Mouse (Mus musculus) left cerebral cortex, postnatal 36 days (tissue): ENCODE data around the gene Plxdc2. TPM values are rescaled to one million over a fixed set of nuclear protein-coding genes. Genes with fewer than 3 reads are reported as not detected.

ENCODE experiments used
- DNase-seq, 2 experiments: peaks; one replicate each; pipeline ENCODE4 v3.0.0; 2021 to 2022; ENCODE audit warnings: low spot score in 2 of 2, mixed read lengths in 1 of 2
- intact Hi-C: fragments of 180-260 bp; cut with DNase I; formaldehyde crosslinking; loops from one replicate; pipeline ENCODE4 v1.15.1; 2025
- total RNA-seq, 2 experiments: library from RNA; stranded (reverse); gene quantifications; 2 replicates each; pipeline ENCODE4 v1.2.3; 2021

Plxdc2 gene
- total RNA-seq, 2 experiments from 2014 or later: 31.5 to 33.2 TPM

DNA sequence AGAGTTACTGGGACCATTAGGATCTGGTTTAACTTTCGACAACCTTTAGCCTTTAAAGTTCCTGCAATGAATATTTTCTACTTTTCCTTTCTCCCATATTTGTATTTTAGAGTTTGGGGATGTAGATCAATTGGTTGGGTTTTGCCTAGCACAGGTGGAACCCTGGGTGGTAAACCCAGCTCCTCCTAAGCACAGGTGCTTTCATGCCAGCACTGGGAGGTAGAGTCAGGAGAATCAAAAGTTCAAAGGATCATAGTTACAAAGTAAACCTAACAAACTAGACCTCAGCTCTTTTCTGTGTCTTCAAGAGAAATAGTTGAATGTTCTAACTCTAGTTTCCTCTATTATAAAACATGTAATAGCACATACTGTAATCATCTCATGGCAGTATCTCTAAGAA, 41.9 kb downstream of the Plxdc2 start:
- intact Hi-C loops: no loop called here
- no peak for DNase-seq

DNA sequence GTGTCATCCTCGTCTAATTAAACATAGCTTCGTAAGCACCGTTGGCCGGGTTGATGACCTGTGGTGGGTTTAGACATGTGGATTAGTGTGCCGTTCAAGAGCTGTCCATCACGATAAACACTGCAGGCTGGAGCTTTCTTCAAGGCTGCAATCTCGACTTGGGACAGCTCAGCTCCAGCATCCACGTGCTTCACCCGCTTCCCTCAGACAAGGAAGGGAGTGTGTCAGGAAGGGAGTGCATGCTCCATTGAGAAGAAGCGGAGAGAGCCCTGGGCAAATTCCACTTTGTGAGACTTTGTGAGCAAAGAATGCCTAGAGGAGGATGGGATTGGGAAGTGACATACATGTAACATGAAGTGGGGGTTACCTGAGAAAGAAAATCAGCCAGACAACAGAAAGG, 42.8 kb downstream of the Plxdc2 start:
- intact Hi-C loops: no loop called here
- DNase-seq: no peak

DNA sequence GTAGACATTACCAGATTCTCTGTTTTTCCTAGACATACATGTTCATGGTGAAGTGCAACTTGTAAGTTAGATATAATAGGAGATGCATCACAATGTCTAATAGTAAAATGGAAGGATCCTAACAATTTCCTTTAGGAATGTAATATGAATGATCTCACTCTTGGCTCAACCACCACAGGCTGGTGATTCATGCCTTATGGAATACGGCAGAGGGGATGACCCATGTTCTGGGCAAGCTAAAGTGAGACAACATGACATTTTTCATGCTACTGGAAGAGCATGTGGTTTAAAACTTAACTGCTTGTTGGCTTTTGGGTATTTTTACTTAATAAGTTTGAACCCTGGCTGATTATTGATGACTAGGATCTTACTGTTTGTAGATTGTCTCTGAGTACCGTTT, 50.4 kb downstream of the Plxdc2 start:
- intact Hi-C loops: no loop called here
- no peak for DNase-seq

DNA sequence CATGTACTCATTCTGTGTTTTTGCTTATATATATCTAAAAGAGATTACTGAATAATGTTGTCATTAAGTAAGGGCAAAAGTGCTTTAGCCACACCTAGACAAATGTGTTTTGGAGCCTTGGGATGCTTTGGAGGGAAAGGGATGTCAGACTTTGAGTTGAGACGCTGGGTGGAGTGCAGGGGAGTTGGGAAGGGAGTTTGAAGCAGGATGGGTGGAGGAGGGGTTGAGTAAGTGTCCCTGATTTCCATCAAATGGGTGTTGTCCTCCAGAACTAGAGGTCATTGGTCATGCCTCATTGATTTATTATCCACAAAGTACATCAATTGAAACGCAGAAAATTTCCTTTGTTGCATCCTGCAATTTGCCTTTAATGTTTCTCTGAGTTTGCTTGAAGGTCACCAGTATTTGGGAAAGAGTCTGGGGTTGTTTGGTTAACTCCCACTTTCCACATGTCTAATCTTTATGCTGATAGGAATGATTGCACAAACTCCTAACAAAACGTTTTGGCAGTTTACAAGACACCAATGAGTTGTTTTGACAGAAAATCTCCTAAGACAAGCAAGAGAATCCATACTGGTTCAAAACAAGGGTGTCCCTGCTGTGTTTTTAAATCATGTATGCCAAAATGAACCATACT, 58.4 kb downstream of the Plxdc2 start:
- DNase-seq: no peak
- intact Hi-C loops: no loop called here

DNA sequence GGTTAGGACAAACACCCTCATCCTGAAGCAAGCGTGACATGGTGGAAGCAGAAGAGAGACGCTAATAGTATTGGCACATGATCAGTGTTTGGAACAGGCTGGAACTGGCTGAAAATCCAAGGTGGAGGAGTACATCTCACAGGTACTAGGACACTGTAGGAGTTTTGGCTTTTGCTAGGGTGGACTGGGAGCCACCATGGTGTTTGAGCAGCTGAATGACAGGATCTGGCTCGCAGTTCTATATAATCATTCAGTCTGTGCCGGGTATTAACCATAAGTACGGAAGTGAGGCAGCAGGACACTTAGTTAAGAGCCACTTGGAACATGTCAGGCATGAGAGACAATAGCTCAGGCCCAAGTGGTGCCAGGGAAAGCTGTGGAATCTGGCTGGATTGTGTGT, 82.9 kb downstream of the Plxdc2 start:
- intact Hi-C loops: no loop called here

DNA sequence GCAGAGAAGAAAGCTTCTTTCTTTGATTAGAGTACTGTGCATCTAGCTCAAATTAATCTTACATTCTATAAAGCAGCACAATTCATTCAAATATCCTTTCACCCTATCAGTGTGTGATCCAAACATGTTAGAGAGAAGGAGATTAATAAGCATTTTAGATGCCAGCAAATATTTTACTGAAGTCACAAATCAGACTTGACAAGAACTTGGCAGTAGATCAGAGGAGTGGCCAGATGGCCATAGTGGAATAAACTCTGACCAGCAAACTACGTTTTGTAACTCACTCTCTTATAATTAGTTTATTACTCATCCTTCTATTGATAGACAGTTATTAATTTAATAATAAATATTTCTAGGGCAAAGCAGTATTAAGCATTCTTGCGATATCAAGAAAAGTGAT, 86.5 kb downstream of the Plxdc2 start:
- intact Hi-C loops: no loop called here
- DNase-seq: no peak

More for the DNA sequence above, 82.9 kb downstream of the Plxdc2 start:
- DNase-seq: no peak

DNA sequence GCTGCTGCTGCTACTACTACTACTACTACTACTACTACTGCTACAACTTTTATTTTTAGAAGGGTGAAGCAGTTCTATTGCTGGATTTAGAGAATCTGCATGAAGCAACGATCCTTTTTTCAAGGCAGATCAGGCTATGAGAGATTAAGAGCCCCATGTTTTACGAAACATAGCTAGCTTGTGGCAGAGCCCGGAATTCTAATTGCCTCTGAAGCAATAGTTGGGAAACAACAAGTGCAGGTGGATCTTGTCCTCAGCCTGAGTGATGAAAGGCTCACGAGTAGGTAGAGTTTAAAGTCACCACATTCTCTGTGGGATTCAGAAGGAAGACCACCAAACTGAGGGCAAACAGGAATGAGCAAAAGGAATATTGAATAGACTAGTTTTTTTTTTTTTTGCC, 91.8 kb downstream of the Plxdc2 start:
- DNase-seq: no peak
- intact Hi-C loops: no loop called here

DNA sequence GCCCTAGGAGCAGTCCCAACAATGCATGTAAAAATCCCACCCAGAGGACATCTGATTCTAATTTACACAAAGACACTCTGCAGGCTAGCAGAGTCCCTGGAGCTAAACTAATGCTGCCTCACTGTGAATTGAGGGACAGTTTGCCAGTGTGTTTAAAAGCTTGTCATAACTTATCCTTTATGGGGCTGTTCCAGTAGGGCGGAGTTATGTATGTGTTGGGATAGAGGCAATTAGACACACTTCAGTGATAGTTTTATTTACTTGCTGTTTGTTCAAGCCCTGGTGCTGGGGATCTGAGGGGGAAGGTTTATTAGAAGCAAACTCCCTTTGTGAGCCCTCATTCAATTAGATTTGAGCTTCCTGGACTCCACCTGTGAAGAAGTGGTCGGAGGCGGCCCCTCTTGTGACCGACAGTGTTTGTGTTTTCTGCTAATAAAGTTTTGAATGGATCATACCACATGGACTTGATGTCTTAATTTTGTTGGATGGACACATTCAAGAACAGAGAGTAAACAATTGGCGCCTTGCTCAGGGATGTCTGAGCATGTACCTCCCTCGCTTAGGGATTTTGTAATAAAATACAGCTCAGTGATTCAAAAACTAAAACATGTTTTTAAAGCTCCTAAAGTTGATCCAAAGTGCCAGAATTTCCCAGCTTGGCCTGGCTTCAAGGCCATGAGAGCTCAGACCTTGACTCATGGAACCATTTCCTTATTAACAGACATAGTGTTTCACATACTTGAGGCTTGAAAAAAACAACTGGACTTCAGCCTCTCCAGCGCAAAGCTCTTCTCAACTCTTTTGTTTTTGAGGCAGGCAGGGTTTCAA, 94.9 kb downstream of the Plxdc2 start:
- intact Hi-C loops: no loop called here
- no peak for DNase-seq

DNA sequence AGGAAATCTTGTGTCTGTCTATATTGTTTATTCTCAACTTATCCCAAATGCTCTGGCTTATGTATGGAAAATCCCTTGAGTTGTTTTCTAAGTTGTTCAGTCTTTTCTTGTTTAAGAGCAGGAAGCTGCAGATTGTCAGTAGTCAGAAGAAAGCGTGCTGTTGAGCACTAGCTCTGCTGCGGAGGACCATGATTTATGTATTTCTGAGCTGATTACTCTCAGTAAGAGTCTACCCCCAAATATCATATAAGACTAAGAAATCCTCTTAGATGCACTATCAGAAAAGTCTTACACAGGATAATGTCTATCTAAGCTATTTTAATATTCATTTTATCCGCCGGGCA, 95.5 kb downstream of the Plxdc2 start:
- intact Hi-C loops: no loop called here
- DNase-seq: no peak

DNA sequence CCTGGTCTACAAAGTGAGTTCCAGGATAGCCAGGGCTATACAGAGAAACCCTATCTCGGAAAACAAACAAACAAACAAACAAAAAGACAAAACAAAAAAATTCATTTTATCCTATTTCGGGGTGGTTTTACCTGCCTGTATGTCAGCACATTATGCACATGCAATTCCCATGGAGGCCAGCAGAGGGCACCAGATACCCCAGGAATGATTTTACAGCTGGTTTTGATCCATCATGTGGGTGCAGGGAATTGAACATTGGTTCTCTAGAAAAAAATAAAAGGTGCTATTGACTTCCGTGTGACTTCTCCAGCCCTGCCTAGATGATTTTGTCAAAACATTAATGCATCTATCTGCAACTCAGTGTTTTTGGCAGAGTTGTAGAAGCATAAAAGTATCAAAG, 96.0 kb downstream of the Plxdc2 start:
- DNase-seq: no peak
- intact Hi-C loops: no loop called here

DNA sequence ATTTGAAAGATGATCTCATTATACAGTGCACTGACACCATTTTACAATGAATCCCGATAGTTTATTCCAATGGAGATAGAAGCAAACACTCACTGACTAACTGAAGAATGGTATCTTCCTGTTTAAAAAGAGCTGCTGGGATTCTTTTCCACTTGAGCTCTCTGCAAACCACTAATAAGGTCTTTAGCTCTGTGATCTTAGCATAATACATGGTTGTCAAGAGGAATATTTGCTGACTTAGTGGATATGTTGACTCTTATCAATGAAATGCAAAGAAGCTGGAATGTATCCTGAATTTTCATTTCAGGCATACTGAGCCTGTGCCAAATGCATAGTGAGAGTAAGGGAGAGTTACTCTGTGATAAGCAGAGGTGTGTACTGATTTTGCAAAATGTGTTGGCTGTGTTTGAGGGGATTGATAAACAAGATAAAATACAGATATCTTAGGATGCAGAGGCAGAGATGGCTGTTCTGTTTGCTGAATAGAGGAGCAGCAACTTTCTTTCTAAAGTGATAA, 100.2 kb downstream of the Plxdc2 start:
- no peak for DNase-seq
- intact Hi-C loops: no loop called here

DNA sequence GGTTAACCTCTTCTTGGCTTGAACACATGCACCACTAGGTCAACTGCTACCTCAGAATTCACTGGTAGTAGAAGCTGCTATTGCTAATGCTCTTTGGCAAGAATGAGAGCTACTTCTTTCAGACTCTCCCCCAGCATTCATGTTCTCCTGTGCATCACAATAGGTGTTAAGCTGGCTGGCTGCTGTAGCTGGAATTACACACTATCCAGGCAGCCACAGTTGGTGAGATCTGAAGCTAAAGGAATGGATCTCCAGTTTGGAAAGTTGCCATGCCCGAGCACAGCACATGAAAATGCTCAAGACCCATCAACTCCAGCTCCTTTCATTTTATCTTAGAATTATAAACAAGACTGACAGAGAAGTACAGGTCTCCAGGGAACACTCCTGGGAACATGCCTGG, 103.4 kb downstream of the Plxdc2 start:
- intact Hi-C loops: no loop called here
- DNase-seq: no peak

DNA sequence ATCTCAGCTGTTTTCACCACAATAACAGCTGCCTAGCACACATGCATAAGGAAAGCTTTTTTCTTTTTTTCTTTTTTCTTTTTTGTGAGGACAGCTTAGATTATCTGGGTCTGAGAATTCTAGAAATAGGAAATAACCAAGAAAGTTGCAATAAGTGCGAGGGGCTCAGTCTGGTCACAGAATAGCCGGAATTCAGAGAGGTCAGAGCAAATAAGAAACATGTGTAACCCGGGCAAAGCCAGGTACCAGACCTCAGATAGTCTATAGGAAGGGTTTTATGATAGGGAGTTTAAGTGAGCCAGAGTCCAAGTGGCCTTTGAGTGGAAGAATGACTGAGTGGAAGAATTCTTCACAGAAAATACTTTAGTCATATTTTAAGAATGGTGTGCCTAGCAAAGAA, 114.0 kb downstream of the Plxdc2 start:
- DNase-seq: no peak
- intact Hi-C loops: no loop called here

DNA sequence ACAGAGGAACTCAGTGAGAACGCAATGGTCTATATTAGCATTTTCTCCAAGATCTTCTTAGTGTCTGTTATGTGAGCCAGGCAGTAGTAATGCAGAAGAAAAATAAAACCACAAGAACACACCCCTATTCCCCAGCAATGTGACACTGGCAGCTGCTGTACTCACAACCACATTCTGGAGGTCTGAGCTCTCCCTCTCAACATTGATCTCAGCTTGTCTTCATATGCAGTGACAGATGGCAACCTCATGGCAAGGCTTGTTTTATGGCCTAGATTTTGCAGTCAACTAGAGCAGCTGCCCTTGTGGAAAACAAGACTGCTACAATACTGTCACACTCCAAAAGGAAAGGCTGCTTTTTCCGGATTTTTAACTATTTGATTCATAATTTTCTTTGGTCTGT, 127.8 kb downstream of the Plxdc2 start:
- no peak for DNase-seq
- intact Hi-C loops: no loop called here

DNA sequence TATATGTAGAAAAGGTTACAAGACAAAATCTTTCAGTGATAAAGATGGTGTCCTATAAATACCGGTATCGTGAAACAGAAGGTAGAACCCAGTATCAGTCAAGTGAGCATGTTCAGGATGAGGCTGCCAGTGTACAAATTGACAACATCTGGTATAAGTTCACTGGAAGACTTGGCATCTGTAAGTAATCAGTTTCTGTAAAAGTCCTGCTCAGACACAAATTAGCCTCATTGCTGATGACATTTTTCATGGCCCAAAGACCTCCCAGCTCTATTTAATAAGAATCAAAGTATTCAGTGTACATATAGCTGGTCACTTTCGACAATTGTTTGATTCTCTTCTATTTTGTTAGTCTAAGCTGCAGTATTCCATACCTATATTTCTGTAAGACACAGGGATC, 129.9 kb downstream of the Plxdc2 start:
- no peak for DNase-seq
- intact Hi-C loops: no loop called here

DNA sequence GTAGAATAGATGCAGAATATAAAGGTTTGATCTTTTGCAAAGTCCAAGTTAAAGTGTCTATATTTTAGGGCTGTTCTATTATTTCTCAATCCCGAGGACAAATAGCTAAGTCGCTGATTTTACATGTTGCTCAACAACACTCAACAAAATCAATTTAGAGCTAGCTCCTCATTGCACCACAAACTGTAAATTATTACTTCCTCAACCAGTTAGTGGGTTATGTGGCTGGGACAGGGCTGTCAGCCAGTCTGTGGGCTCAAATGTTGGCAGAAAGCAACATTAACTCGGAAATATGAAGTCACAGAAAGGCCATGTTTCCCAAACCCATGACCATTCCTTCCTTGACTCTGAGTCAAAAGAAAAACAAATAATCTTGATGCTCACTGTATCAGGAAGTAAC, 135.1 kb downstream of the Plxdc2 start:
- no peak for DNase-seq
- intact Hi-C loops: no loop called here

DNA sequence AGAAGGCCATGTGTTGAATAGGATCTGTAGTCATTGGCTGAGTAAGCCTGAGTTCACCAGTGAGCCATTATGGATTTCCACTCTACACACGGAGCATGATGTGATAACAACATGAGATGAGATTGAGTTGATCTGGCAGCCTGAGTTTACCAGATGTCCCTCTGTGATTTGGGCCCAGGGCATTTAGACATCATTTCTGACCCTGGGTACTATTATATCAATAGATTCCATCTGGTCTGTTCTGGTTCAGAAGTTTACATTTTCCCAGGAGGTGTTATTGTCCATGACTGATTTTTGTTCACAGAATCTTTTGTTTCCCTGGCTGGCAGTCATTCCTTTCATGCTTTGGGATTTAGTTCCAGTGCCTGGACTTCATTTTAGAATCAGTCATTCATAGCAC, 146.7 kb downstream of the Plxdc2 start:
- no peak for DNase-seq
- intact Hi-C loops: no loop called here

DNA sequence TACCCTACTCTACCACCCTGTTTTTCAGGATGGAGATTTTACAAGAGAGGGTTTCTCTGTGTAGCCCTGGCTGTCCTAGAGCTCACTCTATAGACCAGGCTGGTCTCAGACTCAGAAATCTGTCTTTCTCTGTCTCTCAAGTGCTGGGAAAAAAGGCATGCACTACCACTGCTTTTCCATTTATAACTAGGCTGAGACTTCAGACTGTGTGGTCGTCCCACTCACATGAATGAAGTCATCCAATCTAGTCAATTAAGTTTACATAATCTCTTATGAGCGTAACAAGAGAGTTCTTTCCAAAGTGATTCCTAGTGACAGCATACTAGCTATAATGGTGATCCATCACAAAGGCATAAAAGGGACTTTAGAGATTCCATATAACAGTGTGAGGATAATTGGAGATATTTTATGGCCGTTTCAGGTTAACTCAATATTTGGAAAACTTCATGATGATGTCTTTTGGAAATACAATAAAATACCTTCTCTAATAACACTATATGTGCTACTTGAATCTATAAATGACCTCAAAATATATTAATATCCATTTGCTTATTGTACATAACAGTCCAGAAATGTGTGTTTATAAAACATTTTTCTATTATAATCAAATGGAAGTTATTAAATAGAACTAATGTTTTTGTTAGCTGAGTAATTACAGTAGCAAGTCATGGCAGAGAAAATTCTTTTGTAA, 151.6 kb downstream of the Plxdc2 start:
- no peak for DNase-seq
- intact Hi-C loops: no loop called here

DNA sequence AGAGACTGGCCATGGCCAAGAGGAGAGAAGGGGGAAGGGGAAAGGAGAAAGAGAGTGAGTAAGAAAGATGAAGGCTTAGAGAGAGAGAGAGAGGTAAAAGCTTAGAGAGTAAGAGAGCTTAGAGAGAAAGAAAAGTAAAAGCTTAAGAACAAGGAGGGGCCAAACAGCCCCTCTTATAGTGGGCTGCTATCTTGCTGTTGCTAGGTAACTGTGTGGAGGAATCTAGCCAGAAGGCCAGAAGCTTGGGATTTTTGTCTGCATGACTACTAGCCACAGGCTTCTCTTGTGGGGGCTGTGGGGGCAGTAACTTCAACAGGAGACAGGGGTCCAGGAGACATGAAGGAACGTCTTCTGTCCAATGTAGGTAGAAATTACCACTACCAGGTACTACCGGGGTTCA, 162.0 kb downstream of the Plxdc2 start:
- DNase-seq: no peak

DNA sequence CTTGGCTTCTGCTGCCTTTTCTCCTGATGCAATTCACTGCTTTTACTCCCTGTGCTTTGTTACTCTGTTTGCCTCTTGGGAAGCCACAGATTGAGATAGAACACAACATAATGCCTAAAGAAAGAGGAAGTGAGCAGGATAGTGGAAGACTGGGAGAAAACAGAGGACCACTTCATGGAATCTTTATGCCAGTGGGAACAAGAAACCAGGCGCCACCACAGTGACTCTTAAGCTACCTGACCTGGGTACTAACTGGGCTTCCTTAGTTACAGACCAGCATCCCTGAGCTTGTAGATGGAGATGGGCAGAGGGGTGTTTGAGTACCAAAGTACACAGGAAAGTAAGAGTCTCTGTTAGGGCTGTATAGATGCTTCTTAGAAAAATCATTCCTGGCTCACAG, 167.3 kb downstream of the Plxdc2 start:
- no peak for DNase-seq
- intact Hi-C loops: no loop called here

More for the DNA sequence above, 162.0 kb downstream of the Plxdc2 start:
- intact Hi-C loops: no loop called here

DNA sequence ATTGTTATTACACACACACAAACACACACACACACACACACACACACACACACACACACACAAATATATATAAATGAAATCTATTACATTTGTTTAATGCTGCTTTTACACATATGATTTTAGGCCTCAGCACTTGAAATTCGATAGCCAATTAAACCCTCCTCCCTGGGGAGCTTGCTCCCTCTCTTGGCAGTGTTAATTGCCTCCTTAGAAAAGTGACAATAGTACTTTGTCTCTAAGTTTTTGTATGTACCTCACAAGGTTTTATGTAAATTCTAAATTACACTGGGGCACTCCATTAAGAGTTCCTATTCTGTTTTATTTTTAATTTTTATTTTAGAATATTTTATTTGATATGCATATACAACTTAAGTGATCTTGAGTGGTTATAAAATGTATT, 176.1 kb downstream of the Plxdc2 start:
- DNase-seq: no peak
- intact Hi-C loops: no loop called here
